Mouse (Mus musculus) spleen, postnatal 10 days (tissue): Measurements from ENCODE around the gene Hsd17b6.
A peak's percentile ranks its signal among the peaks of the same experiment; 100 is the strongest.

Experiments used
- DNase-seq, 2 experiments: peaks; one replicate each; pipeline ENCODE4 v3.0.0; 2021 to 2022; ENCODE audit warnings: low spot score in 2 of 2

Hsd17b6 gene

DNA sequence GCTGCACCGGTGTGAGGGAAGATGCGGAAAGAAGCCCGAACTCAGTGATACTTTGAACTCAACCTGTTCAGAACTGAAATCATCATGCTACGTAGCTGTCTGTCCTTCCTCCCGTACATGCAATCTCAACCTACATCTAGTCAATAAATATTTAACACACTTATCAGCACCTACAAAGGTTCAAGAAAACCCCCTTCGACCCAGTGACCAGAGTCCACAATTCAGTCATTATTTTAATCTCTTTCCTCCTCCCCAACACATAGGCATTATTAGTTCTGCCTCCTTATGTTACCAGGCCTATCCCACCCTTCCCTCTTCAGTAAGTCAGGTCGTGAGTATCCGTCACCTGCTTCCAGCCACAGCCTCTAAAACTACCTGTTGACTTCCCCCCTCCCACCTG lies 1.9 kb downstream of the Hsd17b6 start:
- no peak for DNase-seq

DNA sequence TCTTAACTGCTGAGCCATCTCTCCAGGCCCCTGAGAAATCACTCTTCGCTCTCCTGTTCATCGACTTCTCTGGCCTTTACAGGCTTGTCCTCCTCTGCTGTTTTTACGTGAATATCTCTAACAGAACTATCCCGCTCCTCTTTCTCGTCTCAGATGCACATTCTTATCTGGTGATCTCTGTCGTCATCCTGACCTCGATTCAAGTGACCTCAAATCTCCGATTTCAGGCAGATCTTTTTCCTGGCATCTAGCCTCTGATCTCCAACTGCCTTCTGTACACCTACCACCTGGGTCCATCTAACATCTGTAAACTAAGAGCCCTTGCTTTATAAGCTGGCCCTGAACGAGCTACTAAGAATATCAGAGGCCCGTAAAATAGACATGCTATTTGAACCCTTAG lies 2.5 kb downstream of the Hsd17b6 start:
- no peak for DNase-seq

DNA sequence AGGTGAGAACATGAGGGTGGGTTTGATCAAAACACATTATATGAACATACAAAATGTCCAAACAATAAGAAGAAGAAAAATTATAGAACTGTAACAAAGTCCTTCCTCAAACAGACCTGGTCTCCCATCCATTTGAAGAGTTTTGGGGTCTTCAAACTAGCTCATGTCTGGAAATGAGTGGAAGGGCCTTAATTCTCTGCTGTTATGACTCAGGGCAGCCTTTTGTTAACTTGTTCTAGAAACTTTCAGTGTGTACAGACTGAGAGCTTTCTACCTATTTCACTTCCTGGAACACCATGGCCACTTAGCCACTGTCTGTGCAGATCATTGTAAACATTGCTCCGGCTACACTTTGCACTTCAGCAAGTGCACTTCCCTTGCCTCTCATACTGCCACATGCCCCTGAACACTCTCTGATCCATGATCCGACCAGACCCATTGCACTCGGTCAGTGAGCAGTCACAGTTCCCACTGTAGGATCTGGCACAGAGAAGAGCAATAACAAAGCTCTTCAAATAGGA lies 4.1 kb downstream of the Hsd17b6 start:
- DNase-seq: no peak

- no peak for DNase-seq
Observed at GRCm38 (mm10) chr10:127998260-127998659, 9.2 kb downstream of the Hsd17b6 start.

GRCm38 (mm10) chr10:127996690-127997089 lies 10.7 kb downstream of the Hsd17b6 start:
- no peak for DNase-seq

- no peak for DNase-seq
Observed at GRCm38 (mm10) chr10:127985601-127986000, 21.8 kb downstream of the Hsd17b6 start.

GRCm38 (mm10) chr10:127984650-127985049 lies 22.8 kb downstream of the Hsd17b6 start:
- no peak for DNase-seq

GRCm38 (mm10) chr10:127975503-127975902 lies 31.9 kb downstream of the Hsd17b6 start:
- DNase-seq: no peak

DNA sequence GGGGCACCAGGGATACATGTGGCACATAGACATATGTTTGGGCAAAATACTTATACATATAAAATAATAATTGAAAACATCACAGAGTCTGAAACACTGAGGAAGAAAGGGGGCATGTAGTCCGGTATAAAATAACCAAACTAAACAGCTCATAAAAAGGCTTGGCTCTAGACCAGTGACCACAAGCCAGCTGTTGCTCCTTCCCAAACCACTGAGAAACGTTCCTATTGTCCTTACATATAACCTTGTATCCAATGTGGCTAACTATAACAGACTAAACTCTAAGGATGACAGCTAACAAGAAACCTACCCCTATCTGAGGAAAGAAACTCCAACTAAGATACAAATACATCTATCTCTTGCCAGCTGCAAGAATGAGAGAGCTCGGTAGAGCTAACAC lies 33.3 kb downstream of the Hsd17b6 start:
- DNase-seq: no peak

DNA sequence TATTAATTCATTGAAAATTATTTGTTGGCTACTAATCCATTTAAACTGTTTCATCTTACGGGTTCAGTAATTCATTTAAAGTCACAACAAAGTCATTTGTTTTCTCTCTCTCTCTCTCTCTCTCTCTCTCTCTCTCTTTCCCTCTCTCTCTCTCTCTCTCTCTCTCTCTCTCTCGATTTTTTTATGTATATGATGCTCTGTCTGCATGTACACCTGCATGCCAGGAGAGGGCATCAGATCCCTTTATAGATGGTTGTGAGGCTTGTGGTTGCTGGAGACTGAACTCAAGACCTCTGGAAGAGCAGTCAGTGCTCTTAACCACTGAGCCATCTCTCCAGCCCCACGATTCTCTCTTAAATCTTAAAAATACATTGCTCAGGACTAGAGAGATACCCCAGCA lies 36.3 kb downstream of the Hsd17b6 start:
- DNase-seq: no peak

GRCm38 (mm10) chr10:127970359-127970831 lies 37.0 kb downstream of the Hsd17b6 start:
- no peak for DNase-seq

DNA sequence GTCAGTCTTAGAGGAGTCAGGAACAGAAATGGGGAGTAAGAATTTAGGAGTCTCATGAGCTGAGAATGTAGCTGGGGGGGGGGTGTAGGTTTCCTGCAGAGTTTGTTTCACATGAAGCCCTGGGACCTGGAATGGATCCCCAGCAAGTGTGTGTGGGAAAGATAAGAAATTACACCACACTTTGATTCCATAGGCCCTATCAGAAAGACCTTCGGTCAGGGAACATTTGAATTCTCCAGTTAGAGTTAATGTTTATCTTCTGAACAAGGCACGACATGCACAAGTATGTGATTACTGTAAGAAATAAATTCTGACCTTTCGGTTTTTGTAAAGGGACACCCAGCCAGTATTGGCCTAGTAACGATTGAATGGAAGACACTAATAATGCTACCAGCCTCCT lies 37.6 kb downstream of the Hsd17b6 start:
- no peak for DNase-seq

DNA sequence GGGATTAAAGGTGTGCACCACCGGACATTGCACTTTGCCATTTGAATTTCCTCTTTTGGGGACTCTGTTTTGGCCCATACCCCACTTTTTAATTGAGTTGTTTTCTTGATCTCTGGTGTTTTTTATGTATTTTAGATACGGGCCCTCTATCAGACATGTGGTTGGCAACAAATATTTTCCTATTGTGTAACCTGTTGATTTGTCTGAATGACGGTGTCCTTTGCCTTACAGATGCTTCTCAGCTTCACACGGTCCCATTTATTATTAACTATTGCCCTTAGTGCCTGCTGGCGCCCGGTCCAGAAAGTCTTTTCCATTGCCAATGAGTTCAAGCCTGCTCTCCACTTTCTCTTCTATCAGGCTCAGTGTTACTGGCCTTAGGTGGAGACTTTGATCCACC lies 40.9 kb downstream of the Hsd17b6 start:
- DNase-seq: no peak

GRCm38 (mm10) chr10:127964004-127964403 lies 43.4 kb downstream of the Hsd17b6 start:
- no peak for DNase-seq

DNA sequence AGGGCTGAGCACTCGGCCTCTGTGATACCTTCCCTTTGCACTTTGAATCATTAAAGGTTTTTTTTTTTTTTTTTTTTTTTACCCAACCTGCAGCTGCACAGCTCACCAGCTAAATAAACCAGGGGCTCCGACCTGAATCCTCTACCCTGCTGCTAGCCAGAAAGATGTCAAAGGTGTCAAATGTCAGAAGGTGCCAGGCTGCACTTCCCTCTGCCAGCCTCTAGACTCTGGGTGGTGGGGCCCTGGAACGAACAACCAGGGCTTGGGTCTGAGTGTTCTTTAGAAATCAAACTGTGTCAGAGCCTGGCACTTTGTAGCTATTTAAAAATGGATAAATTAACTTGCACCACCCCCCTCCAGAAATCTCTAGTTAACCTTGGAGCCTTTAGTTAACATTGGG lies 45.0 kb downstream of the Hsd17b6 start:
- no peak for DNase-seq

DNA sequence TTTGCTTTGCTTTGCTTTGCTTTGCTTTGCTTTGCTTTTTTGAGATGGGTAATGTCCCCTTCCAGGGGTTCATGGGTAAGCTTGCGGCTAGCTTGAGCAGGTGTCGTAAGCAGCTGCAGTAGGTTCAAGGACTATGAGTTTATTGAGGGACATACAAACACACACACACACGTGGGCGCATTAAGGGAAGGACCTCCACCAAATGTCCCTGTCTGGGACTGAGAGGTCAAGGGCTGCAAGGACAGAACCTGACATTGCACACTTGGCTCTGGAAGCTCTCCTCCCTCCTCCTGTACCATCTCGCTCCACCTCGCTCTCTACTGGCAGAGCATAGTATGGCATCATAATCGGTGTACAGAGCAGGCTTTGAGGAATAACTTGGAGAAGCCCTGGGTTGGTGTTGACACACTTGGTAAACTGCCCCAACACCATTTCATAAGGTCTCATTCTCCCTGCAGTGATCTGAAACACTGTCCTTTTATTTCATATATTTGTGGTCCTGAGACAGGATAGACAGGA lies 48.2 kb downstream of the Hsd17b6 start:
- no peak for DNase-seq

GRCm38 (mm10) chr10:127956168-127956816 lies 51.1 kb downstream of the Hsd17b6 start:
- peak; percentile 63 to 88 for DNase-seq

GRCm38 (mm10) chr10:127955034-127955433 lies 52.4 kb downstream of the Hsd17b6 start:
- DNase-seq: no peak

DNA sequence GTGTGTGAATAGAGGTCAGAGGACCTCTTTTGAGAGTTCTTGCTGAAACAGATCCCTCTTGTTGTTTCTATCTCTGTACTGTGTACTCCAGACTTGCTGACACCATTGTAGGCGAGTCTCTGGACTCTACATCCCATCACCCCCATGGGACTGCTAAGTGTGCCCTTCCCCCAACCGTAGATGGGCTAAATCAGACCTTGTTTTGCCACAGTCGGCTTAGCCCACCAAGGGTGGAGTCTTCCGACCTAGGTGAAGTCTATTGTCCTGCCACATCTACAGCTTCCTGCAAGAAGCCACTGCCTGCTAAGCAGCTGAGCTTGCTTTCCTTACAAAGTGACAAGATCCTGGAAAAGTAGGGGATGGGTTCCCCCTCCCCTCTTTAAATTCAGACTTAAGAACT lies 55.6 kb downstream of the Hsd17b6 start:
- no peak for DNase-seq

- no peak for DNase-seq
Observed at GRCm38 (mm10) chr10:127951390-127951789, 56.0 kb downstream of the Hsd17b6 start.

GRCm38 (mm10) chr10:127949596-127950130 lies 57.7 kb downstream of the Hsd17b6 start:
- no peak for DNase-seq

GRCm38 (mm10) chr10:127945432-127946064 lies 61.9 kb downstream of the Hsd17b6 start:
- DNase-seq: peak; percentile 9 to 43
